Mouse (Mus musculus) olfactory bulb, adult 2 months (tissue): ENCODE data around the gene Zmiz1. TPM values are rescaled to one million over a fixed set of nuclear protein-coding genes. Genes with fewer than 3 reads are reported as not detected.
A peak's percentile ranks its signal among the peaks of the same experiment; 100 is the strongest.

Experiments
- H3K27ac ChIP-seq: fragments of 200-500 bp; 2 replicates; pipeline ENCODE4 v1.5.1; 2012; ENCODE audit warnings: low read depth, low read length; ENCODE audit not compliant: insufficient read depth
- H3K4me1 ChIP-seq: fragments of 200-500 bp; 2 replicates; pipeline ENCODE4 v1.6.1; 2012; ENCODE audit warnings: low read length; ENCODE audit not compliant: control insufficient read depth, insufficient read depth
- H3K4me3 ChIP-seq: fragments of 200-500 bp; 2 replicates; pipeline ENCODE4 v1.5.1; 2012; ENCODE audit warnings: mild to moderate bottlenecking, low read depth, low read length, moderate library complexity; ENCODE audit not compliant: insufficient read depth
- CTCF ChIP-seq: fragments of 200-500 bp; IDR thresholded peaks from 2 replicates; pipeline ENCODE4 v1.5.1; 2012; ENCODE audit warnings: low read depth, mild to moderate bottlenecking, low read length, moderate library complexity; ENCODE audit not compliant: insufficient read depth
- POLR2A ChIP-seq: fragments of 200-500 bp; IDR thresholded peaks from 2 replicates; pipeline ENCODE4 v1.6.1; 2012; ENCODE audit warnings: mild to moderate bottlenecking, low read depth, low read length, moderate library complexity; ENCODE audit not compliant: insufficient read depth
- whole genome bisulfite sequencing: fragments of 180-500 bp; shearing (Covaris S2); methylation state at CpG from one replicate; pipeline ENCODE4 v1.1.7; 2018; 5-methylcytosine and 5-hydroxymethylcytosine counted together
- polyA plus RNA-seq: library from polyadenylated mRNA; stranded (reverse); fragments of >200 nt; gene quantifications from 2 replicates; pipeline ENCODE4 v1.2.4, GENCODE M21; 2012; ENCODE audit warnings: low replicate concordance; ENCODE audit not compliant: missing spikeins, insufficient read depth, insufficient read length

Zmiz1 gene
- polyA plus RNA-seq: 98.3 TPM in 1 of 2 replicates, not detected in the other

- peaks cover 33% of the 10 kb centered on the region for H3K4me1 ChIP-seq
- H3K27ac ChIP-seq: peak within 1 kb of the TSS; percentile 83
- peak within 1 kb of the TSS; percentile 68 for H3K4me3 ChIP-seq
- under 1% methylated on average over 42 of the region's 42 CpGs for WGBS
- TF ChIP-seq CTCF (no peak), POLR2A (peak; percentile 60; the same call in 1 of the 2 replicates)
Observed at GRCm38 (mm10) chr14:25459016-25459393, at the start of gene Zmiz1. Zmiz1 (plus strand) TSS chr14:25459185.

- TF ChIP-seq CTCF (no peak), POLR2A (no peak)
- Histone ChIP-seq H3K27ac (no peak overlapping the region), H3K4me3 (no peak overlapping the region), H3K4me1 (0 out of 2 replicates have a peak, but pooled peaks cover 4% of the 10 kb centered on the region)
- 90% methylated on average over 9 of the region's 9 CpGs for WGBS
Observed at GRCm38 (mm10) chr14:25411848-25412527, 47.0 kb upstream of the Zmiz1 start.

GRCm38 (mm10) chr14:25412811-25413210, 46.2 kb upstream of the Zmiz1 start:
- Histone ChIP-seq H3K4me1 (no peaks in the 10 kb centered on the region), H3K27ac (no peak overlapping the region), H3K4me3 (no peak overlapping the region)
- 96% methylated on average over 10 of the region's 10 CpGs for WGBS
- no peak for TF ChIP-seq POLR2A
- no peak for TF ChIP-seq CTCF

- TF ChIP-seq POLR2A (no peak), CTCF (no peak)
- WGBS: 85% methylated on average over 3 of the region's 3 CpGs
- Histone ChIP-seq H3K4me1 (no peaks in the 10 kb centered on the region), H3K27ac (no peak overlapping the region), H3K4me3 (no peak overlapping the region)
Observed at GRCm38 (mm10) chr14:25413510-25413909, 45.5 kb upstream of the Zmiz1 start.

DNA sequence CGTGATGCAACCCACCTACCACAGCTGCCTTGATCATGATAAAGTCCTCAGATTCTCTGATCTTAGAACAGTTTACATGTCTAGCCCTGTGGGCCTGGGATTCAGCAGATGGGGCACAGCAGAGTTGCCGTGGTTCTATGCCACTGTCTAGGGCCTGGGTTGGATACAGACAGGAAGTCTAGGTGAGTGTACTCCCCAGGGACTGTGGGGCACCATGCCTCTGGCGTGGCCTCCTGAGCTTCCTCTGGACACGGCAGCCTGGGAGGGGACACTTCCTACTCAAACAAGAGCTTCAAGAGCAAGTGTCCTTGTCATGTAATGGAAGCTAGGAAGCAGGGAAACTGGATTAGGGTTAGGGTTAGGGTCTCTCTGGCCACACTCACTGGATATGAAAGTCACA, 44.9 kb upstream of the Zmiz1 start:
- H3K27ac ChIP-seq: no peak overlapping the region
- no peak overlapping the region for H3K4me3 ChIP-seq
- H3K4me1 ChIP-seq: no peaks in the 10 kb centered on the region
- no peak for TF ChIP-seq POLR2A
- no peak for TF ChIP-seq CTCF
- WGBS: 82% methylated on average over 4 of the region's 4 CpGs

DNA sequence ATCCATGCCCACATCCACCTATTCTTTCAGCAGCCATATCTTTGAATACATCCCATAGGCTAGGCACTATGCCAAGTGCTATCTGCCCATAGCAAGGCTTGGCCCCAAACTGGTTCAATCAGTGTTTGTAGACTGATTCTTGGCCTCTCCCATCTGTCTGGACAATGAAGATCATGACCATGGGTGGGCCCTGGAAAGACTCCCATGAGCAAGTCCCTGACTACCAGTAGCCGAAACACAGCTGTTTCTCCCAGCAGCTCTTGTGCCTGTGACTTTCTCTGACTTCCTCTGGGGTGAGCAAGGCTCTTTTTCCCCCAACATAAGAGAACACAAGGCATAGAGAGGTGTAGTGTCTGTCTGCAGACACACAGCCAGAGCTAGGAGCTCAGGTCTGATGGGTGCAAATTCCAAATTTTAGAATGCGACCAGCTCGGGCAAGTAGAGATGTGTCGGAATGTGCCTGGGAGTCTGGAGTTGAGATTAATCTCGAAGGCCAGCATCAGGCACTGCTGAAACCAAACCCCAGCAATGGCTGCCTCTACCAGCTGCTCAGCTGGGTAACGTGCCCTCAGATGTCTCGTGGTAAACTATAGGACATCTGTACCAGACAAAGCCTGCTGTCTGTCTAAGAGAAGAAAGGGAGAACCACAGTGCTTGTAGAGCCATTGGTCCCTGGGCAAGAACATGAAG, 38.8 kb upstream of the Zmiz1 start:
- peaks cover 17% of the 10 kb centered on the region for H3K4me1 ChIP-seq
- 84% methylated on average over 7 of the region's 7 CpGs for WGBS
- no peak overlapping the region for H3K27ac ChIP-seq

GRCm38 (mm10) chr14:25420987-25421386, 38.0 kb upstream of the Zmiz1 start:
- peak overlapping the region; percentile 3; the same call in 1 of the 2 replicates for H3K27ac ChIP-seq
- WGBS: 100% methylated on average over 1 of the region's 1 CpGs
- peaks cover 17% of the 10 kb centered on the region for H3K4me1 ChIP-seq
- TF ChIP-seq POLR2A (no peak), CTCF (no peak)
- H3K4me3 ChIP-seq: no peak overlapping the region

More for the DNA sequence above, 38.8 kb upstream of the Zmiz1 start:
- no peak overlapping the region for H3K4me3 ChIP-seq
- TF ChIP-seq POLR2A (no peak), CTCF (no peak)

DNA sequence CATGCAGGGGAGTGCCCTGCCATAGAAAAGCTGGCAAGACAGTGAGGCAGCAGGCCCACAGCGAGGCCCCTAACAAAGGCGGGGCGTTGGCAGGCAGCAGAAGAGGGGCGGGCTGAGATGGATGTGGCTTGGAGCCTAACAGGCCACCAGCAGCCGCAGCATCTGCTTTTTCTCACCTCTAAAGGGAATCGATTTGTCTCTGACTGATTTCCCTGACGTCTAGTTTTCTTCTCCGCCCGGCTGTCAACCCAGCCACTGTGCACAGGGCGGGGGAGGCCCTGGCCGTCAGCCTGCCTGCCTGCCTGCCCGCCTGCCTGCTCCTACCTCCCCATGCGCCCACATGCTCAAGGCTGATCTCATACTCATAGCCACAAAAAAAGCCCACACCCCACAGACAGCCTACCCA, 37.4 kb upstream of the Zmiz1 start:
- TF ChIP-seq CTCF (no peak), POLR2A (no peak)
- 0 out of 2 replicates have a peak overlapping the region, but pooled peaks have one; percentile 3 for H3K27ac ChIP-seq
- H3K4me3 ChIP-seq: no peak overlapping the region
- 16% methylated on average over 13 of the region's 13 CpGs for WGBS
- H3K4me1 ChIP-seq: peaks cover 17% of the 10 kb centered on the region

DNA sequence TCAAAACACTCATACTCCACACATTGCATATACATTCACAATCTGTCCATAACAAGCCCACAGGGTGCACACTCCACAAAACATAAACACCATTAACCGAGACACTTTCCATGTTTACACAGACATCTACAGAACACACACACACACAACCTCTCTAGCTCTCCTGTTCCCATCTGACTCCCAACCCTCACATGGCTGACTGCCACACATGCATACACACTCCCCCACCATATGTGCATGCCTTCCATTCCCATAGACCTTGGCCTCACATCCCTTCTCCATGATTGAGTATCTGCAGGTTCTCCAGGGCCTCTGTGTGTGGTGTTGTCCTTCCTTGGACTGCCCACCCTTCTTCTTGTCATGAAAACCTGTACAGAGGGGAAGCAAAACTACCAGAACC, 36.0 kb upstream of the Zmiz1 start:
- Histone ChIP-seq H3K4me3 (no peak overlapping the region), H3K4me1 (peaks cover 17% of the 10 kb centered on the region), H3K27ac (no peak overlapping the region)
- TF ChIP-seq CTCF (no peak), POLR2A (no peak)
- 93% methylated on average over 1 of the region's 1 CpGs for WGBS
